Mouse (Mus musculus): ENCODE measurements around the gene Snrpb2.

Gene Snrpb2

DNA sequence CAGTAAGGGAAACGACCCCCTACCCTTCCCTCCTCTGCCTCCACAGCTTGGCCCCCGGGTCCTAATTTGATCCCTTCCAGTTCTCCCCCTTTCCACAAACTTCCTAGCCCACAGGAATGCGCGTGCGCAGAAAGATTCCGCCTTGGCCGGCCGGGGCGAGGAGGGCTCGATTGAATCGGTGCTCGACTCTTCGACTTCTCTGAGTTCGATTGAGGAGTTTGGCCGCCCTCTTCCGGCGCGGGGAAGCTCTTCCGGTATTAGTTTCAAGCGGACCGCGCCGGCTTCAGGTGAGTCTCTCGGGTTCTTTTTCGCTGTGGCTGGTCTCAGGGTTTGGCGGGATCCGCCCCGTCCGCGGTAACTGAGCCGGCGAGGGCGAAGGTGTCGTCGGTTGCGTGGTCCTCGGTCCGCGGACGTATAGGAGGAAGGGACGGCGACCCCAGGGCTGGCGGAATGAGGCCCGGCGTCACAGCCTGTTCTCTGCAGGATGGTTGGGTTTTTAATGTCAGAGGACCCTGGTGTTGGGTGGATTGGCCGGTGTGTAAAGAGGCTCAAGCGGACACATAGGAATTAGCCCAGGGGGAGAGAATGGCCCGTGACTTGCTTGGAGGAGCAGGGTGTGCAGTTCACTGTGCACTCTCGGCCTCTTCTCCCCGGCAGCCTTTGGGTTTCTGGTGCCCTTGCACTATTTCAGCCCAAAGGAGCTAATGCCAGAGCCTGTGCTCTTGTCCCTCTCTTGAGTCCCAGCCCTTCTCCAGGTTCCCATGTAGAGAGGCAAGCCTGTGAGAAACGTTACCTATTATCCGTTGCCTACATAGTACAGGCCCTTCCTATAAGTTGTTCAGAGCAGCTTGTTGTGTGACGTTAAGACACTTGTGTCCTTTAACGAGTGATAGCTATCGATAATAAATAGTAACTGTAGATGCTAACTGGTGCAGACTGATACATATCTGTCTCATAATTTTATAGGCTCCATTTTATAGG is at the start of gene Snrpb2:
Gene Snrpb2, plus strand, starts transcription at position 228 of the 981 bp plus-strand sequence.
- DNase-seq = peak; percentile 83

DNA sequence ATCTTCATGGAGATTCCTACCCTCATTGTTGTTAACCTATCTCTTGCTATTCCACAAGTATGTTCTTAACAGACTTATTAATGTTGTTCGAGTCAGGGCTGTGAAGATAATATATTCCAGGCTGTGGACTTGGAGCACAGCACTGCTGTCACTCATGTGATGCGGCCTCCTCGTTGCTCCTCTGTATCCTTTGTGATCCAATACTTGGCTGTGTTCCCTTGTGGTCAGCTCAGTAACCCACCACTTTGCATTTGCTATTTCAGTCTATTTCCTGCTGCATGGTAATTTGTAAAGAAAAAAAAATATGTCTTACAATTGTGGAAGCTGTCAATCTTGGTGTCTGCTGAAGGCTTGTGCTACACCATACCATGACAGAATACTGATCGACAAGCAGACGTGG is 49.8 kb upstream of the Snrpb2 start:
- DNase-seq = no peak

DNA sequence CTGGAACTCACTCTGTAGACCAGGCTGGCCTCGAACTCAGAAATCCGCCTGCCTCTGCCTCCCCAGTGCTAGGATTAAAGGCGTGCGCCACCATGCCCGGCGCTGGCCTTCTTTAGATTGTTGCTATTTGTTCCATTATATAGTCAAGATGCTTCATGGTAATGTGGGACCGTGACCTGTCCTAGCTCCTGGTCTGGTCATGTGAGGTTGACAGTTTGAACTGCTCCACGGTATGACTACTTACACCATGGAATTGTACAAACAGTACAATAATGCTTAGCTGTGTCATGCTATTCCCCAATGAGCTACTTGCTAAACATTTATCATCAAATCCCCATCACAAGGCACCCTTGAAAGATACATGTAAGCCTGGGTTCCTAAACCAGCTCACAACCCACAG is 44.8 kb upstream of the Snrpb2 start:
- no peak for DNase-seq

DNA sequence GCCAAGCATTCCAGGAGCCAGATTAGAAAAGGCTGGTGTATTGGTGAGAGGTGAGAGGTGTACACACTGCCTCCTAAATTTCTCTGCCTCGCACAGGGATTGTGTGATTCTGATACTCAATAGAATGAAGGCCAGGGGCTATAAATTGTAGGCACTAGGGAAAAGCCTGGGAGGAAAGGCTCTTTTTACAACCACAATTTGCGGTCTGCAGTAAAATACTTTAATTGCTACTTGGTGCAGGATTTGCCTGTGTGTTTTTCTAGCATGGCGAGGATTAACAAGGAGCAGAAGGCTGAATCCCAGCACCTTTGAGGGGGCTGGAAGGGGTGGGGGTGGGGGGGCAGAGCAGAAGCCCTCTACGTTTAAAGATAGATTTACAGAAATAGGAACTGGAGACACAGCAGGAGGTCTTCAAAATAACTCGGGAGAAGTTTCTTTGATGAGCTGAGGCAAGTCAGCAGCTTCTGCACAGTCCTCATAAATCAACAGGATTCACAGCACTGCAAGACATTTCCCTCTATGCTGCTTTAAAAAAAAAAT is 44.2 kb upstream of the Snrpb2 start:
- DNase-seq = no peak

DNA sequence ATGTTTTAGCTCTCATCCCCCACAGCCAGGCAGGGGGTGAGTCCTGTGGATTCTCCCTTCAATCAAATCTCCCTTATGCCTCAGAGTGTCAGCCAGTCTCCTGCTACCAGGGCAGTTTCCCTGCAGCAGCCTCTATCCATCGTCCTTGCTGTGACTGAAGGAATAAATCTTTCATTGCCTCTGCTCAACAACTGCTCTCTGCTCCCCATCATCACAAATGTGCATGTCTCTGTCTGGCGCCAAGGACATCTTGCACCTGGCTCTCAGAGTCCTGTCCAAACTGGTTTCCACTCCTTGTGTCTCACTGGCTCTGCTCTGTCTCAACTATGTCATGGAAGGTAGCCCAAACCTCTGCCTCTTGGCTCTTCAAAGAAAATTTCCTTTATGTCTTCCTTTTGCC is 43.1 kb upstream of the Snrpb2 start:
- no peak for DNase-seq

DNA sequence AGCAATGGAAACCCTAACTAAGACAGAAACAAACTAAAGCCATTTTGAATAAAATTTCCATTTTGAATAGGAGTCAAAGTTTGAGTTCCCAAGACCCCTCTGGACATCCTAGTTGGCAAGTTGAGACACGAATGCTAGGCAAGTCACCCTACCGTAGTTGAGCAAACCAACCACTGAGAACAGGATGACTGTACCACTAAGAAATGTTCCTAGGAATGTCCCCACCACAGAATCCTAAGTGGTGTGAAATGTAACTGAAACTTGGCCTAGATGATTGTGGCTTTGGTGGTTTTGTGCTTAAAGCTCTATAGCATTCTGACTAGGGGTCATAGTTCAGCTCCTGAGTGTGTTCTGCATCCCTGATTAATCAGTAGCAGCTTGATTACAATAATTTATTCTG is 39.5 kb upstream of the Snrpb2 start:
- DNase-seq = no peak

DNA sequence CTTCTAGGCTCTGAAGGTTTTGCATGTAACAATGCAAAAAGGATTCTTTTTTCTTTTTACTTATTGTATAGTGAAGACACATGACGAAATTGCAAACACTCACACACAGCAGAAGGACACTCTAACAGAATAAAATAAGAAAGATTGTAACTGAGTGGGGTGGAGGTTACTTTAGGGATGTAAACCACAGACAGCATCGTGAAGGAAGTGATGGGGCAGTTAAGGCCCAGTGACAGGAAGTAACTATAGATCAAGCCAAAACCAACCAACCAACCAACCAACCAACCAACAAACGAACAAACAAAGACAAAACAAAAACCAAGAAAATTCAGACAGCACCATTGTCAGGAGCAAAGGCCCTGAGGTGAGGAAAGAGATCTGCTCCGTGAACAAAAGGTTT is 38.6 kb upstream of the Snrpb2 start:
- no peak for DNase-seq

DNA sequence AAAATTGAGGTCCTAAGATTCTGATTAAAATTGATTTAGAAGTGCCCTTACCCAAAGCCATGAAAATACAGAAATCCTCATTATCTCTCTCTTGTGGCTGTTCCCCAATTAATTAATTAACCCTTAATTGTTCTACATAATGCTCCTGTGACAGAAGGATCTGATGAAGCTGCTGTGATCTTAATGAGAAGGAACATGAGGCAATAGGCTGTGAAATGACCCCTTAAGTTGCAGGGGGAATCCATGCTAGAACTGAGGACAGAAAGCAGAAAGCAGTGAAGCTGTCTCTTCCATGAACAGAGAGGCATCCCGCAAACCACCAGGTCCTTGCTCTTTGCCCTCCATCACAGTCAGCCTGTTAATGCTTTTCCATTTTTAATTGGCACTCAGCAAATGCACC is 31.6 kb upstream of the Snrpb2 start:
- DNase-seq = no peak

DNA sequence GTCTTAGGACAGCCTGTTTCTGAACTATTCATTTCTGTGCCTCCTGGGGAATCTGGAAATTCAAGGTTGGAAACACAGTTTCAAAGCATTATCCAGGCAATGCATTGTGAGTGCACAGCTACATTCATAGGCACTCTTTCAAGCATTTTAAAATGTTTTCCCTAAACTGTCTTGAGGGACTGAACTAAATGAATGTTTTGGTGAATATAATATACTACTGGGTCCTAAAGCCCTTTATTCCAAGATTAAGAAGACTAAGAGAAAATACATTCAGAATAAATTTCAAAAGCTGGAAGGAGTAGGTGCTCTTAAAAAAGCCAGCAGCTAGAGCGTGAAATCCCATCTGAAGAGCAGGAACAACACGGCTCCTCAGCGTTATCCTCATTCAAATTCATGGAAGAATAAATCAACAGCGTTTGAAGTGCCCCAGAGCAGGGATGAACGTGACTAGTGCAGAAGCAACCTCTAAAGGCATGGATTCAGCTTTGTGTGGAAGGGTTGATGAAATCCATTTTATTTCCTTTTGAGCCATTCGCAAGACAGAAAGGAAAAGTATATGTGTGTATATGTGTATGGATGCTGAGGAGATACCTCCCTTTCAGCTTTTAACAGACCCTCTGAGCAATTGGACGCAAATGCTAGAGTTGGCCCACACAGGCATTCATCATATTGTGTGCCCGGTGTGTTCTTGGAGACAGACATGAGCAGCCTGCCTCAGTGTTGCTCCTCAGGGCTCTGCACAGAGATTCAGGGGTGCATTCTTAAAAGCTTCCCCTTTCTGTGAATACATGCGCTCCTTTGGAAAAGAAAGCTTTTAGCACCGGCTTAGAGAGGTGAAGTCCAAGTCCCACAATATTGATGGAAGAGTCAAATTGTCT is 30.2 kb upstream of the Snrpb2 start:
- no peak for DNase-seq

DNA sequence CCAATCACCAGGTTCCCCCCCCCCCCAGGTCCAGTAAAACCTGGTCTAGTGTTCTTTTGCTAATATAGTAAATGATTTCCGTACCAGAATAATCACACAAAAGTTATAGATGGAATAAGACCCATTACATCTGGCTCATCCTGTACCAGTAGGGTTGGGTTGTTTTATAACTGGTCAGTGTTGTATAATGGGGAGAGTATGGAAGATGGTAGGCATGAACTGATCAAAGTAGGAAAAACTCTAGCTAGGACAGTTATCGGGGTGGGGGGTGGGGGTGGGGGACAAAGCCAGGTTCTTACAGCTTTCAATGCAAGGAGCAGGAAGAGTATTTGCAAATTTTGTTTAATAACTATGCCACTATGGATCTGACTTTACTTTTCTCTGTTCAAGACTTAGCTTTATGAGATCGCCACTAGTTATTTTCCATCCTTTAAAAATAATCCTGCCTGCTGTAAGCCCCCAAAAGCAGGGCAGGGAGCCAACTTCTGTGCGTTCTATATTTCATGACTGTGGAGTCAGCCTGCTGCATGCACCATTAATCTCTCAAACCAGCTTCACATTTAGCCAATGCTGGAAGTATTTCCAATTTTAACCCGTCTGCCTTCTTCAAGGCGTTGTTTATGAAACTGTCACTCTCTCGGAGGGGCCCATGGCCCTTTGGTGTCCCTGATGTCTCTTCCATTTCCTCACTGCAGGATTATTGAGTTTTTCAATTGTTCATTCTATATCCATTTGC is 28.3 kb upstream of the Snrpb2 start:
- no peak for DNase-seq

DNA sequence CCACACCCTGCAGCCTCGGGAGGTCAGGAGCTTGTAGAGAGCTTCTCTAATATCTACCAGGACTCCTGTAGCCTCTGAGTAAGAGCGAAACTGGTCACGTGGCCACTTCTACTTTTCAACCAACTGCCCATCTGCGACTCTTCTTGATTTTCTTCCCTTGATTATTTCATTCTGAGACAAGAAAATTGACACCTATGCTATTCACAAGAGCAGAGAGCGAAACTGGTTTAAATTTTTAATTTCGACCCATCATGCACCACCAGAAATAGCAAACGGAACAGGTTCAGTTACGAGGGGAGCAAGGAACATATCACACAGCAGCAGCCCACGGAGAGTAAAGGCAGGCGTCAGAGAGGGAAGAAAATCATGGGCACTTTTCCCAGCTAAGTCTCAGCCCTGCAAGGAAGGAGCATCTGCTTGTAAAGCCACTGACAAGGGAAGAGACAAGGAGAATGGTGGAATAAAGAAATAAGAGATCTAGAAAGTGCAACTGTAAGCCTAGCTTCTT is 27.7 kb upstream of the Snrpb2 start:
- no peak for DNase-seq

DNA sequence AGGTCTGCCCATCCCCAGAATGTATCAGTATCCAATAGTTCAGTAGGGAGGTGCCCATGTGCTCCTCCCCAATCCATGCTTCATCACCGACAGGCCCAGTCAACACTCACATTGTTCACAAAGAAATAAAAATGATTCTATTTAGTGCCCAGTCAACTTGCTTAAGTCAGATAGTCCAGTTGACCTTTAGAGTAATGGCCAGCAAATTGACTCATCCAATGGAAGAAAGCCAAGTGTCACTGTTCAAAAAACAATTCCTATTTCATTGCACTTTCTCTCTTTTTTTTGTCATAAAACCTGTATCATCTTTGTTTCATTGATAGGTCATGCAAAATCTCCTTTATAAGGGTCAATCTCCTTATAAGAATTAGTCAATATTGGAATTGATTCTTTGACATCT is 21.2 kb upstream of the Snrpb2 start:
- no peak for DNase-seq

DNA sequence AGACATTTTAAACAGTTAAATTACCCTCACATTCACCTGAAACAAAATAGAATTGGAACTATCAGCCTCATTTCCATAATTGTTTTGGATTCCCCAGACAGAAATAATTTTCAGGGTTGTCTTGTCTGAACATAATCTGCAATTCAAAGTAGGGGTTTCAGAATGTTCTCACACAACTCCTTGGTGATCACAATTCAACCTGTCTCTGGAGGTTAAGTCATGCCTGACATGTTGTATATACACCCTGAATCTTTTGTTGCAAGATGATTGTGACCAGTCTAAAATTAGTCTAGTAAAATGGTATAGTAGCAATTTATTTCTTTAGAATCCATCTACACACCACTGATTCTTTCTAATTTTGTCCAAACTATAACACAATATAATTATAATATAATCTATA is 7.6 kb upstream of the Snrpb2 start:
- DNase-seq = no peak

DNA sequence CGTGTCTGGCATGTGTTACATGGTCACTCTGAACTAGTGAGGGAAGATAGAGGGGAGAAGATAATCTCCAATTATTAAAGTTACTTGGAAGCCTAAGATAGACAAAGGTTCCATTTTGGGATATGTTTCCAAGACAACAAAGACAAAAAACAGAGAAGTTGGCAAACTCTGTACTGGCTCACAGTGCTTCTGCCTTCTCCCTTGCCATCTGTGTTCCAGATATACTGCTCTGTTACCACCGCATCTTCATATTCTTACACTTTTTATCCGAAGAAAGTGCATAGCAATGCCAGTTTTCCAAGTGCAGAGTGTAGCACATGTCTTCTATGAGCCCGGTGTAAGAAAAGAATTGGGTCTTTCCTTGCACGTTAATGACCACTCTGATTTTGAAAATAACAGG is 6.1 kb upstream of the Snrpb2 start:
- DNase-seq = no peak

DNA sequence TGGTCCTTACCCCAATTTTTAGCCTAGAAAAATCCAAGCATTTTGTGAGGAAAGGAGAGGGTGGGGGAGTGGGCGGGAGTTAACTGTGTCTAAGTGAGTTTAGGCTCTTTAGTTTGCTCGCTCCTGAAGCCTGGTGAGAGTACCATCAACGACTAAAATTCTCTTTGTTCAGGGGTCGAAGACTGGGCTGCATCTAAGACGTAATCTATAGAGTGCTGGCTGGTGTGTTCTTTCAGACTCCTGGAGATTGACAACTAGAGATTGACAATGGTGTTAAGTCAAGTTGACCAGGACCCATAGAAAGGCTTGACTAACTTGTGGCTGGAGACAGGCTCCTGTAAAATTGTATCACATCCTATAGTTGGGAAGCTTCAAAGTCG is 417 bp upstream of the Snrpb2 start:
- no peak for DNase-seq

DNA sequence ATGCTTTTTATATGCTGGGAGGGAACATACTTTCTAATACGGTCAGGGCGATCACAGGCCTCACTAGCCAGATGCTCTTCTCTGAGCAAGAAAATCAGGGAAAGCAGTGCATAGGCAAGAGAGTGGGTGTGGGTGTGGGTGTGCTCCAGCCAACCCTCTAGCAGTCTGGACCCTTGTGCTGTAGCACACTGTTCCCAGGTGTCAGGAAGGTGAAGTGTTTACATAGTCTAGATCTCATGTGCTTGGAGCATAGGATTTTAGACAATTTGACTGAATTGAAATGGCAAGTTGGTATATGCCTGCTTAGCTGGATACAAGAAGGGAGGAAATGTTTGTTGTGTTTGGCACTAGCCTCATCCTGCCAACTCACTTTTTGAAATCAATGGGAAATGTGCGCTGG is 3.1 kb downstream of the Snrpb2 start:
- DNase-seq = no peak

DNA sequence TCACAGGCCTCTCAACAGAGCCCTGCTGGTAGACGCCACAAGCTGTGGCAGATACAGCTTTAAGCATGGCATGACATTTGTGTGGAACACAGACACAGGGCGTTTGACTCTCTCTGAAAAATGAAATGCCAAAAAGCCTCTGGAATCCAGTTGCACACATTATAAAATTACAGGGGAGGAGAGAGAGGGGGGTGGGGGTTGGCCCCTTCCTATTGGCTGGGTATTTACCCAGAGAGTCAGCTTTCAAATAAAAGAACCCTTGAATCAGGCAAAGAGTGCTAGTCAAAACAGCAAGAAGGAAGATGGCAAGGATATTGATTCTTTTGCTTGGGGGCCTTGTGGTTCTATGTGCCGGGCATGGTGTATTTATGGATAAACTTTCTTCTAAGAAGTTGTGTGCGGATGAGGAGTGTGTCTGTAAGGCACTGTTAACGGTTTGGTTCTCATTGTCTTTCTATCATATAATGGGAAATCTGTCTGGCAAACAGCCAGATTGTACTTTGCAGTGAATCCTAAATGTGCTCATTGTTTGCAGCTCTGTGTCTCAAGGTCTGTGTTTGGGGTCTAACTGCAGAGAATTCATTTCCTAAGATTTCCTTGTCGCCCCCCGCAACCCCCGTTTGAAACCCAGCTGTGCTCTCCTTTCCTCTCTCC is 15.5 kb downstream of the Snrpb2 start, which contains the start of gene Otor:
Gene Otor, plus strand, starts transcription at position 276 of the 654 bp plus-strand sequence.
- no peak for DNase-seq

DNA sequence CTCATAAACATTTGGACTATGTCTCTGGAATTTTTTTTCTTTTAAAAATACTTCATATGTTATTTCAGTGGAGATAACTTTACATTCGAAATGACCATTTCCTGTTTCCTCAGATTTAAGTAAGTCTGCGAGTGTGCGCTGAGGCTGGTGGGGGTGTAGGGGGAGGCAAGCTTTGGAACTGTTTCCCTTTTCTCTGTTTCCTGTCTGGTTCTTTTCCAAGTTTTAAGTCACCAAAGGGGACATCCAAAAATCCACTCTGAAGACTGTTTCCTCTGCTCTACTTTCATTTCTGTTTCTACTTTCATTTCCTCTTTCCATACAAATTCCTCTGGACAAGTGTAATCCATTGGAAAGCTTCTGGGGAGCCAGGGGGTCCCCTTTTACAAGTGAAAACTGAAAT is 18.9 kb downstream of the Snrpb2 start:
- DNase-seq = no peak

DNA sequence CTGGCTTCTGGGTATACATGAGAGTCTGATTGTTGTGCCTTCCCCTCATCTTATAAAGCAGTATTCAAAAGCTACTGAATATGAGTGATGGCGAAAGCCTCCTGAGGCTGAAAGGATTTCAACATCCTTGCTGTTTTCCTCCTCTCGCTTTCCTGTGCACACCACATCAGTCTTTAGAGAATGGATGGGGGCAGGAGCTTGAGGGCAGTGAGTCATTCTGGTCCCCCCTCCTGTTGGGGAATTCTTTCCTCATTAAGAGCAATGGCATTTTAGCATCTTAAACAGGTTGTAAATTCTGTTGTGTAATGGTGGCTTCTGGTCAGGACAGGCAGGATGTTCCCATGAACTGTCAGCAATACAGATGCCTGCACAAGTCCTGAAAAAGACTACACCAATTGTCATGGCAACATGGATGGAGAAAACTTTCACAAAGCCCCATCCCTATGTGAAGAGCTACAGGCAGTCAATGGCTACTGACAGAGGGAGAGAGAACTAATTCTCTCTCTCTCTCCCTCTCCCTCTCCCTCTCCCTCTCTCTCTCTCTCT is 22.1 kb downstream of the Snrpb2 start:
- DNase-seq = no peak

DNA sequence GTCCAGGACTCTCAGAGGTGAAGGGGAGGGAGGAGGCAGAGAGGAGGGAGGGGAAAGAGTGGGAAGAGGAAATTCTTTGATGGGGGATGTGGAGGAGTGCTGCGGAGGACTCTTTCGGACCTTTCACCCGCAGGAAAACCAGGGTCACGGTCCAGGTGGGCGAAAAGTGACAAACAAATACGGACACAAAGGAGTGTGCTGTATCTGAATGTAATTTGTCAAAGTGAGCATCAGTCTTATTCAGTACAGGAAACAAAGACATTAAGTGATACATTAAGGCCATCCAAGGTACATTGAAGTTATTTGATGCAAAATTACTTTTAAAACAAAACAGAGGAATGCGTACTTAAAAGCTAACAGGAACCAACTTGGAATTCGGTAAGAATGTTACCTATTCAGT is 27.0 kb downstream of the Snrpb2 start:
- DNase-seq = no peak

DNA sequence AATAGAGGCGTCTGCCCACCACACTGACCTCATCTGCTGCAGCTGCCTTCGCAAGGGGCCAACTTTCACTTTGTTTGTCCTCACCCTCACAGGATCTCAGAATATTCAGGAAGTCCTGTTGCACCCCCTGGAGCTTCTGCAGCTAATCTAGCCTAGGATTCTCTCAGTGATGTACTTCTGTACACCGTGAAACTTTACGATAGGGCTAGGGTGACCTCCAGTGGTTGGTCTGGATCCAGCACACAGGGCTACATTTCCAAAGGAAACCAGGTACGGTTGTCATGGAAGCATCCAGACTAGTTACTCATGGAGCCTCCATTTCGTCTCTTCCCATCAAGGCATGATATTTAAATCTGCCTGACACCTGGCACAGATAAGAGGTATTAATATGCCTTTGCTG is 30.9 kb downstream of the Snrpb2 start:
- DNase-seq = no peak

DNA sequence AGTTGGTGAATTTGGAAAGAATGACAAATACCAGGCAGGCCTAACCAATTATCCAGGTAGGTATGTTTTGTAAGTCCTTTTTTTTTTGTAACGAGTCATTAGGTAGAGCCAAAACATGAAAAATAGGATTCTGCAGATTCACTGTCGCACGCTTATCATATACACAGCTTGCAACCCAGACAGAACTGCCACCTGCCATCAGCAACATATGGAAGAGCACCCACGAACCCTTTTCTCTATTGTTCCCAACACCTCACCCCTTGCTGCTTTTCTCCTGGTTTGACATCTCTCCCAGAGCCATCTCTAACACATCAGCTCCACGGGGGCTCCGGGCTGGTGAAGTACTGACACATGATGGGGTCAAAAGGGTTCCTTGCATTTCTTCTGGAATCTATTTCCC is 31.9 kb downstream of the Snrpb2 start:
- DNase-seq = no peak

Data from cerebellum, adult 11-12 months (tissue).